Mouse (Mus musculus): Measurements from ENCODE around the gene Gm20517. TPM values are rescaled to one million over a fixed set of nuclear protein-coding genes. Genes with fewer than 3 reads are reported as not detected.
"Not testable (repeated sequence)": the region's sequence is repeated elsewhere in the genome, so short reads cannot be mapped to it uniquely, and the experiment has no call there.

Gm20517 gene
- polyA plus RNA-seq, 1 experiment from 2014 or later: 0.35 TPM

DNA sequence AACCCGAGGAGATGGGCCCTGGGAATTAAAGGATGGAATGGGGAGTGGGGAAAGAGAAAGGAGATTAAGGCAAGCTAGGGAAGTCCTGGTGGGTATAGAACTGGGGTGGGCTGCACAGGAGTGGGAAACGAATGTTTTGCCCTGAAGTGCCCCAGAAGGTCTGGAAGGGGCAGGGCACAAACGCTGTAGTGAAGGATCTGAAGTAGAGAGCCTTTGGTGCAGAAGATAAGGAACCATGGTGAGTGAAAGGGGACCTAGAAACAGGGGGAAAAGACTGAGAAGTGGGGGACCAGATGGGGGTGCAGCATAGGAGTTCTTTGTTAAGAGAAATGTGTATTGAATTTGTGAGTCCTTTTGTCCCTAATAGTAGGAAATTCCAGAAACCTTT is 19.3 kb downstream of the Gm20517 start, which contains the start of gene Usp49:
Gene Usp49 (plus strand): TSS at position 13 of the 388 bp plus-strand sequence.
- WGBS: 1% methylated on average over 3 of the region's 3 CpGs
- no peaks in the 10 kb centered on the region for H3K9me3 ChIP-seq
- H3K4me3 ChIP-seq: peak within 1 kb of the TSS; percentile 63
- ATAC-seq (ENCODE audit: borderline replicate concordance, extremely low read depth, low FRiP score, low TSS enrichment): no peak
- H3K27me3 ChIP-seq: no peaks in the 10 kb centered on the region
- H3K9ac ChIP-seq: peak within 1 kb of the TSS; percentile 59
- peaks cover 5% of the 10 kb centered on the region; the same call in 1 of the 2 replicates for H3K36me3 ChIP-seq
- peaks cover 32% of the 10 kb centered on the region for H3K4me1 ChIP-seq
- peak within 1 kb of the TSS; percentile 89 for H3K27ac ChIP-seq
- H3K4me2 ChIP-seq: peak within 1 kb of the TSS; percentile 96

DNA sequence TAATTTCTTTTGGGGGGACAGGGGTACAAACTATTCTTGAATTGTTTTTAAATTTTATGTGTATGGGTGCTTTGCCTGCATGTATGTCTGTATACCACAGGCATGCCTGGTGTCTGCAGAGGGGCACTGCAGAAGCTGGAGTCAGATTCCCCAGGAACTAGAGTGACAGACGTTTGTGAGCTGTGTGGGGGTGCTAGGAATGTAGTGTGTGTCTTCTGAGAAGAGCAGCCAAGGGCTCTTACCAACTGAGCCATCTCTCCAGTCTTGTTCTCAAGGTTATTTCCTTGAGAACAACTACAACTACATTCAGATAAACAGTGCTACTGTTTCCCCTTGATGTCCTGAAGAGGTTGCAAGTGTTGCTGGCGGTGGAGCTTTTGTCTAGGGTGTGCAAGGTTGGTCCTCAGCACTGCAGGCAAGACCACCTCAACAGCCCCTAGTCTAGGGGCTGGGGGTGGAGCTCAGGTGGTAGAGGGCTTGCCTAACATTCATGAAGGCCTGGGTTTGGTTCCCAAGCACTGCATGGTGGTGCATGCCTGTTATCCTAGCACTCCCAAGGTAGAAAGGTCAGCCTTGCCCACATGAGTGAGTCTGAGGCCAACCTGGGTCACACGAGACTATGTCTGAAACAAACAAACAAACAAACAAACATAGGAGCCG is 20.9 kb downstream of the Gm20517 start:
- no peak for ATAC-seq (ENCODE audit: borderline replicate concordance, extremely low read depth, low FRiP score, low TSS enrichment)
- Histone ChIP-seq H3K4me3 (no peak overlapping the region), H3K27ac (no peak overlapping the region), H3K36me3 (no peaks in the 10 kb centered on the region), H3K4me1 (peaks cover 32% of the 10 kb centered on the region), H3K4me2 (no peak overlapping the region), H3K9me3 (no peaks in the 10 kb centered on the region), H3K27me3 (no peaks in the 10 kb centered on the region), H3K9ac (no peak overlapping the region)
- 57% methylated on average over 4 of the region's 4 CpGs for WGBS

DNA sequence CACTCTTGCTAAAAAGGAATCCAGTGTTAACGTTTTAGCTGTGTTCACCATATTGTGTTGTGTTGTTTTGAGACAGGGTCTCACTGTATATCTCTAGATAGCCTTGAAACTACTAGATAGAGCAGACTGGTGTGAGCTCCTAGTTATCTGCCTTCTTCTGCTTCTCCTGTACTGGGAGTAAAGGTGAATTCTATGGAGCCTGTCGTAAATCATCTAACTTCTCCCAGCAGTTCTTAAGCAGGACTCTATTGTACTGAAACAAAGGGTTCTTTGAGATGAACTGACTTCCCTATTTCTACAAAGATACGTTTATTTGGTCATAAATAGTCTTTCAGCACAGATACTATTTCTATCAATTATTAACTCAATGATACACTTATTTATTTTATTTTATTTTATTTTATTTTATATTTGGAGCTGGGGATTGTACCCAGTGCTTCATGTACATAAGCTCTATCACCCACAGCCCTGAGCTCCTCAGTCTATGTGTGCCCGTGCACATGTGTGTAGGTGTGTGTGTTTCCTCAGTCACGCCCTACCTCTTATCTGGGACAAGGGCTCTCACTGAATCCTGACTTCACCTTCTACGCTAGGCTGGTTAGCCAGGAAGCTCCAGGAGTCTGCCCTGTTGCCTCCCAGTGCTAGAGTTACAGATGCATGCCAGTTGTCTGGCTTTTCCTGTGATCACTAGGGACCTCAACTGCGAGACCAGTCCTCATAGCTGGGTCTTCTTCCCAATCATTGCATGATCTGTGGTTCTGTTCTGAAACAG is 22.8 kb downstream of the Gm20517 start:
- Histone ChIP-seq H3K4me3 (no peak overlapping the region), H3K27ac (no peak overlapping the region), H3K9me3 (no peaks in the 10 kb centered on the region), H3K4me1 (peaks cover 21% of the 10 kb centered on the region), H3K36me3 (no peaks in the 10 kb centered on the region), H3K27me3 (no peaks in the 10 kb centered on the region), H3K9ac (no peak overlapping the region), H3K4me2 (no peak overlapping the region)
- ATAC-seq (ENCODE audit: borderline replicate concordance, extremely low read depth, low FRiP score, low TSS enrichment): no peak
- 67% methylated on average over 7 of the region's 7 CpGs for WGBS

DNA sequence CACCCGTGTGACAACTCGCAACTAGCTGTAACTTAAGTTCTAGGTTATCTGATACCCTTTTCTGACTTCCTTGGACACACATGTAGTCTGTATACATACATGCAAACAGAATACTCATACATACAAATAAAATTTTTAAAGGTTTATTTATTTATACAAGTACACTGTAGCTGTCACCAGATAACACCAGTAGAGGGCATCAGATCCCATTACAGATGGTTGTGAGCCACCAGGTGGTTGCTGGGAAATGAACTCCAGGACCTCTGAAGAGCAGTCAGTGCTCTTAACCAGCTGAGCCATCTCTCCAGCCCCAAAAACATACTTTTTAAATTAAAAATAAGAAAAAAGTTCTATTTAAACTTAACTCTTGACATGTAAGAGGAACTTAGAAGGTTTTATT is 31.6 kb downstream of the Gm20517 start:
- no peak overlapping the region for H3K27ac ChIP-seq
- H3K9ac ChIP-seq: no peak overlapping the region
- no peaks in the 10 kb centered on the region for H3K27me3 ChIP-seq
- no peaks in the 10 kb centered on the region for H3K9me3 ChIP-seq
- H3K36me3 ChIP-seq: no peaks in the 10 kb centered on the region
- H3K4me3 ChIP-seq: no peak overlapping the region
- ATAC-seq (ENCODE audit: borderline replicate concordance, extremely low read depth, low FRiP score, low TSS enrichment): no peak
- H3K4me2 ChIP-seq: no peak overlapping the region
- H3K4me1 ChIP-seq: no peaks in the 10 kb centered on the region
- WGBS: 77% methylated on average over 2 of the region's 2 CpGs

DNA sequence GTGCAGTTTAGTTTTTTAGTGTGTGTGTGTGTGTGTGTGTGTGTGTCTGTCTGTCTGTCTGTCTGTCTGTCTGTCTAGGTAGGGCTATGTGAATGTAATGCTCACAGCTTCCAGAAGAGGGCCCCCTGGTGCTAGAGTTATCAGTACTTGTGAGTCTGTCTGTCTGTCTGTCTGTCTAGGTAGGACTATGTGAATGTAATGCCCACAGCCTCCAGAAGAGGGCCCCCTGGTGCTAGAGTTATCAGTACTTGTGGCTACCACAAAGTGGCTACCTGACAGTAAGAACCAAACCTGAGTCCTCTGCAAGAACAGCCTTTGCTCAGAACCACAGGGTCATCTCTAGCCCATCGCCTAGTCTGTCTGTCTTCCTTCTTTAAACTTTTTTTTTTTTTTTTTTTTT is 35.3 kb downstream of the Gm20517 start:
- Histone ChIP-seq H3K9me3 (no peaks in the 10 kb centered on the region), H3K27me3 (no peaks in the 10 kb centered on the region), H3K27ac (no peak overlapping the region), H3K36me3 (no peaks in the 10 kb centered on the region), H3K4me1 (no peaks in the 10 kb centered on the region), H3K9ac (no peak overlapping the region), H3K4me2 (no peak overlapping the region), H3K4me3 (no peak overlapping the region)
- 63% methylated on average over 1 of the region's 1 CpGs for WGBS
- no peak for ATAC-seq (ENCODE audit: borderline replicate concordance, extremely low read depth, low FRiP score, low TSS enrichment)

DNA sequence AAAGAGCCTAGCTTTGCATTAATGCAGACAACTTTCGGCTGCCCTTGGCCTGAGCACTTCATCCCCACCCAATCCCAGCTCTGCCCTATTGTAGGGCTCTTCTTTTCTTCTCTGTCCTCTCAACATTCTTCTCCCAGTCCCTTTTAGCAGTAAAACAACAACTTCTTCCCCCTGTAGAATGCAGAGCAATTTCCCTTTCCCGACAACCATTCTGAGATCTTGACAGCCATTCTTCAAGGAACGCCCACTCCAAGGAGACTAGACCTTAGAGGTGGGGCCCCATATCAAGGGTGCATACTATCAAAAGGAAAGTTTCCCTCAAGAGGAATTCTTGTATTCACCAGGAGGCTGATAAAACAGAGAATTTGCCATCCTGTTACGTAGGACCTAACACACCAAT is 37.6 kb downstream of the Gm20517 start:
- Histone ChIP-seq H3K27me3 (no peaks in the 10 kb centered on the region), H3K27ac (no peak overlapping the region), H3K4me1 (no peaks in the 10 kb centered on the region), H3K36me3 (no peaks in the 10 kb centered on the region), H3K9ac (no peak overlapping the region), H3K9me3 (no peaks in the 10 kb centered on the region), H3K4me2 (no peak overlapping the region), H3K4me3 (no peak overlapping the region)
- WGBS: 59% methylated on average over 4 of the region's 4 CpGs
- no peak for ATAC-seq (ENCODE audit: borderline replicate concordance, extremely low read depth, low FRiP score, low TSS enrichment)

DNA sequence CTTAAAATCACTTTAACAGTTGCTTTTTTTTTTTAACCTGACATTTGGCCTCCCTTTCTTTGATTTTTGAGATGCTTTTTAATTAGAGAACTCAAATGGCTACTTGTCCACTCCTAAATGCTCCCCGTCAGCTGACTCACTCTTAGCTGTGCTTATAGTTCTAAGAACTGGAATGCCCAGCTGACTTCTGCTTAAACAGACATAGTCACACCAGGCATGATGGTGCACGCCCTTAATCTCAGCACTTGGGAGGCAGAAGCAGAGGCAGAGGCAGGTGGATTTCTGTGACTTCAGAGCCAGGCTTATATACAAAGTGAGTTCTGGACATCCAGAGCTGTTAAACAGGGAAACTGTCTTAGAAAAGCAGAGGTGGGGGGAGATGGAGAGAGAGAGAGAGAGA is 40.6 kb downstream of the Gm20517 start:
- ATAC-seq (ENCODE audit: borderline replicate concordance, extremely low read depth, low FRiP score, low TSS enrichment): no peak
- no peaks in the 10 kb centered on the region for H3K9me3 ChIP-seq
- H3K27ac ChIP-seq: no peak overlapping the region
- no peak overlapping the region for H3K4me3 ChIP-seq
- no peak overlapping the region for H3K9ac ChIP-seq
- H3K36me3 ChIP-seq: no peaks in the 10 kb centered on the region
- H3K27me3 ChIP-seq: no peaks in the 10 kb centered on the region
- H3K4me1 ChIP-seq: no peaks in the 10 kb centered on the region
- WGBS: 77% methylated on average over 2 of the region's 2 CpGs
- H3K4me2 ChIP-seq: no peak overlapping the region

DNA sequence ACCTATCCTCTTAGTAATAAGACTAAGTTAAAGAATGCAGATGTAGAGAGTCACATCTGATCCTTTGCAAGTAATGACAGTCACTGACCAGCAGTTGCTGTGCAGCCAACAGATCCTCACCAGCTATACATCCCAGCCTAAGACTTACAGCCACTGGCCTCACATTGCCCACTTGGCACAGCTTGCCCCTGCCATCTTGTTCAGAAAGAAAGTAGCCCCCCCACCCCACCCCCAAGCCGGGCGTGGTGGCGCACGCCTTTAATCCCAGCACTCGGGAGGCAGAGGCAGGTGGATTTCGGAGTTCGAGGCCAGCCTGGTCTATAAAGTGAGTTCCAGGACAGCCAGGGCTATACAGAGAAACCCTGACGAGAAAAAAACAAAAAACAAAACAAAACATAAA is 43.0 kb downstream of the Gm20517 start:
- H3K9me3 ChIP-seq; H3K27me3 ChIP-seq; ATAC-seq (ENCODE audit: borderline replicate concordance, extremely low read depth, low FRiP score, low TSS enrichment); H3K4me2 ChIP-seq; H3K27ac ChIP-seq; H3K4me1 ChIP-seq; H3K4me3 ChIP-seq; H3K36me3 ChIP-seq; H3K9ac ChIP-seq: not testable (repeated sequence)
- WGBS: 91% methylated on average over 8 of the region's 8 CpGs

DNA sequence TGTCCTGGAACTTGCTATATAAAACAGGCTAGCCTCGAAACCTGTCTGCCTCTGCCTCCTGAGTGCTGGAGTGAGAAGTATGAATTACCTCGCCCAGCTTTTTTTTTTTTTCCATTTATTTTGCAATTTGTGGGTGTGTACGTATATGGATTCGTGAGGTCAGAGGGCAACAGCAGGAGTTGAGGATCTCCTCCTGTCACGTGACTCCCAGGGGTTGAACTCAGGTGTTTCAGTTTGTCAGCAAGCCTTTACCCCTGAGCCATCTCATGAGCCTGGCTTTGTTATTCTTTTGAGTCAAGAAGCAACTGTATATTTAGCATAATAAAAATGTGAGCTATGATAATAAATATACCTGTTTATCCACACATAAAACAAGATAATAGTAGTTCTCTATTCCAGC is 44.3 kb downstream of the Gm20517 start:
- no peaks in the 10 kb centered on the region for H3K4me1 ChIP-seq
- no peaks in the 10 kb centered on the region for H3K9me3 ChIP-seq
- 71% methylated on average over 5 of the region's 5 CpGs for WGBS

DNA sequence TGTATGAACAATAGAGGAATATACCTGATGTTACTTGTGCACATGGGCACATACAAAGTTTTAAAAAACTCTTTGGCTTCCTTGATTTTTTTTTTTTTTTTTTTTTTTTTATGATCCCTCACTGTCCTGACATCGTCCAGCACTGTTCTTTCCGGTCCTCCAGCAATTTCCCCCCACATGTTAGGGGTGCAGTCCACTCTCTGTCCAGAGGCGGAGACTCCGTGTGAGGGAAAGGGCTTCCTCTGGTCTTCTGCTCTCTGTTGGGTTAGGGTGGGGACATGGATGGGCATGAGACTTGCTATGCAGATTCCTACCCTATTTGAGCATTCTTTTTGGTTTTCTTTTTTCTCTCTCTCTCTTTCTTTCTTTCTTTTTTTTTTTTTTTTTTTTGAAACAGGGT is 46.5 kb downstream of the Gm20517 start:
- no peak overlapping the region for H3K4me3 ChIP-seq
- no peak overlapping the region for H3K9ac ChIP-seq
- no peak overlapping the region for H3K4me2 ChIP-seq
- H3K9me3 ChIP-seq: no peaks in the 10 kb centered on the region
- H3K36me3 ChIP-seq: no peaks in the 10 kb centered on the region
- H3K27ac ChIP-seq: no peak overlapping the region
- no peaks in the 10 kb centered on the region for H3K27me3 ChIP-seq
- H3K4me1 ChIP-seq: no peaks in the 10 kb centered on the region
- ATAC-seq (ENCODE audit: borderline replicate concordance, extremely low read depth, low FRiP score, low TSS enrichment): no peak
- 82% methylated on average over 4 of the region's 4 CpGs for WGBS

More for the DNA sequence above, 44.3 kb downstream of the Gm20517 start:
- H3K27ac ChIP-seq: no peak overlapping the region
- no peak overlapping the region for H3K9ac ChIP-seq
- H3K4me3 ChIP-seq: no peak overlapping the region
- H3K4me2 ChIP-seq: no peak overlapping the region
- H3K36me3 ChIP-seq: no peaks in the 10 kb centered on the region
- ATAC-seq (ENCODE audit: borderline replicate concordance, extremely low read depth, low FRiP score, low TSS enrichment): no peak
- no peaks in the 10 kb centered on the region for H3K27me3 ChIP-seq

DNA sequence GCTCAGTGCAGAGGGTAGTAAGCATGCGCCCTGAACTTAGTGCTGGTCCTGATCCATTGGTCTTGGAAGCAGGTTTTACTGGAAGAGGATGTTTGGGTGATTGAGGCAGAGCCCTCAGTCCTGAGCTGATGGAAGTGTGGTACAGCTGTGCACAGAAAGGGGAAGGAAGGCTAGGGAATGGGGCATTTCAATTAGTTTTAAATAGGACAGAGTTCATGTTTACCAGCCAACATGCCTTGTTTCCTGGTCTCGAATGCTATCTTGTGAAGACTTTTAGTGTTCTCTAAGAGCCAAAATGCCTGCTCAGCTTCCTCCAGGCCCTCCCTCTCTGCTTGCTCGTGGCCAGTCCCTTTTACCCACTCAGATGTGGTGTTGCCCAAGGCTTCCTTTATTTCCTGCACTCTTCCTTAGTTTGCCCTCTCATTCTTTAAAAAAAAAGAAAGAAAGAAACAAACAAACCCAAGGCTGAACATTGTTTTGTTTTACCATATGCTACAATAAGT is 47.4 kb downstream of the Gm20517 start:
- Histone ChIP-seq H3K4me2 (no peak overlapping the region), H3K4me3 (no peak overlapping the region), H3K9me3 (no peaks in the 10 kb centered on the region), H3K9ac (no peak overlapping the region), H3K36me3 (no peaks in the 10 kb centered on the region), H3K27ac (no peak overlapping the region), H3K27me3 (no peaks in the 10 kb centered on the region), H3K4me1 (no peaks in the 10 kb centered on the region)
- WGBS: 74% methylated on average over 3 of the region's 3 CpGs
- ATAC-seq (ENCODE audit: borderline replicate concordance, extremely low read depth, low FRiP score, low TSS enrichment): no peak

DNA sequence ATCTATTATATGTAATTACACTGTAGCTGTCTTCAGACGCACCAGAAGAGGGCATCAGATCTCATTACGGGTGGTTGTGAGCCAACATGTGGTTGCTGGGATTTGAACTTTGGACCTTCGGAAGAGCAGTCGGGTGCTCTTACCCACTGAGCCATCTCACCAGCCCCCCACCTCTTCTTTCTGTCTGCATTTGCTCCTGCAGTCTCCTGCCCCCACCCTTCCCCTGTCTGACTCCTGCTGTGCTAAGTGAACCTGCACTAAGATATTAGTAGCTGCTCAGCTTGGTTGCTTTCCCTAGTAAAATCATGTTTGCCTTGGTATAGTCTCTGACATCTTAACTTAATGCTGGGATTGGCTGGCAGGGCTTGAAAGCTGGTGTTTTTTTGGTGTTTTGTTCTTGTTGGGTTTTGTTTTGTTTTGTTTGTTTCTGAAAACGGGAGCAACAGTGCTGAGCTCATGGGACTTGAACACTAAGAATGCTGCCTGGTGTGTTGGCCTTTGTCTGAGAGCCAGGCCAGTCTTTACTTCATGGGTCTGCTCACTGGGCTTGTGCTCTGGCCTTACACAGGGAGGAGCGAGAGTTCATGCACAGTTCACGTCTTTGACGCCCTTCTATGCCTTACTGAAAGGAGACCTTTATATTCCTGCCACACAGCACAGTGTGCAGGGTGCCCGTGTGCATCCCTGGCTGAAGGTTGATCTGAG is 51.8 kb downstream of the Gm20517 start:
- Histone ChIP-seq H3K4me3 (no peak overlapping the region), H3K4me1 (no peaks in the 10 kb centered on the region), H3K4me2 (no peak overlapping the region), H3K9ac (no peak overlapping the region), H3K9me3 (no peaks in the 10 kb centered on the region), H3K36me3 (no peaks in the 10 kb centered on the region), H3K27ac (no peak overlapping the region), H3K27me3 (no peaks in the 10 kb centered on the region)
- 62% methylated on average over 9 of the region's 9 CpGs for WGBS
- no peak for ATAC-seq (ENCODE audit: borderline replicate concordance, extremely low read depth, low FRiP score, low TSS enrichment)

Data from lung, embryonic 15.5 days (tissue).